Mouse (Mus musculus): ENCODE data around the gene Atg7. TPM values are rescaled to one million over a fixed set of nuclear protein-coding genes. Genes with fewer than 3 reads are reported as not detected.
A peak's percentile ranks its signal among the peaks of the same experiment; 100 is the strongest.
"Not testable (repeated sequence)": the region's sequence is repeated elsewhere in the genome, so short reads cannot be mapped to it uniquely, and the experiment has no call there.

Gene Atg7
- total RNA-seq (2022) = 10 to 100 TPM in 1 of 4 experiments, 1 to 10 TPM in 3; 8.2 to 10.4 (median 9.0) TPM

DNA sequence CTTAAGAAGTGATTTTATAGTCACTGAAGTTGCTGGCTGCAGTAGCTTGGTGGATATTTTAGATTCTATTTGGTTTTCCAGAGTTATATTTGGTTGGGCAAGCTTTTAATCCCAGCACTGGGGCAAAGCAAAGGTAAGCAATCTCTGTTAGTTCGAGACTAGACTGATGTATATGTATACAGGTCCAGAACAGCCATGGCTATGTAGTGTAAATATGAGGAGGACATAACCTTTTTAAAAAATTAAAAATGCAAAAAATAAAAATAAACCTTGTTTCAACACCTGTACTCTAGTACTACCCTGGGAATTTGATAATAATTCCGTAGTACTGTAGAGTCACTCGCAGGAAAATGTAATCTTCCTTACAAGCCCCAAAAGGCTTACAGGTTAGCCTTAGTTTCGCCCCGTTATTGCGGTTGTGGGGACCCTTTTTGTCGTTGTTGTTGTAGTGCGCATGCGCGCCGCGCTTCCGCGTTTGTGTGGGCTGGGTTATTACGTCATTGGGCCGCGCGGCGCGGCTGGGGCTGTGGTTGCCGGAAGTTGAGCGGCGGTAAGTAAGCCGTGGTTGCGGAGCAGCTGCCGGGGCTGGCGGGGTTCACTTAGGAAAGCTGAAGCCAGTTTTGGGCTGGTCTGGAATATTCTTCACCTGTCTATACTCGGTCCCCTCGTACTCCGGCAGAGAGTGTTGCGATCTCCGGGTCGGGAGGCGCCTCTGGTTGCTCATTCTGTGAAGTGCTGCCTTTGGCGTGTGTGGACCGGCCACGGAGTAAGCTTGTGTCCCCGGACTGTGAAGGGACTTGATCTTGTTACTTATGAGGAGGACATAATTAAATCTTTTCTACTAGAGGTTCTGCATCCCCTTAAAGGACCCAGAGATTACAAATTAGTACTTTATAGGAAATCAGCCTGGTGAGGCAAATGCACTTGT lies at the start of gene Atg7:
TSS of gene Atg7 (plus strand) at position 497 of the 928 bp plus-strand sequence.
- DNase-seq (ENCODE audit: low spot score in 2 of 2) = peak; percentile 82 to 91

DNA sequence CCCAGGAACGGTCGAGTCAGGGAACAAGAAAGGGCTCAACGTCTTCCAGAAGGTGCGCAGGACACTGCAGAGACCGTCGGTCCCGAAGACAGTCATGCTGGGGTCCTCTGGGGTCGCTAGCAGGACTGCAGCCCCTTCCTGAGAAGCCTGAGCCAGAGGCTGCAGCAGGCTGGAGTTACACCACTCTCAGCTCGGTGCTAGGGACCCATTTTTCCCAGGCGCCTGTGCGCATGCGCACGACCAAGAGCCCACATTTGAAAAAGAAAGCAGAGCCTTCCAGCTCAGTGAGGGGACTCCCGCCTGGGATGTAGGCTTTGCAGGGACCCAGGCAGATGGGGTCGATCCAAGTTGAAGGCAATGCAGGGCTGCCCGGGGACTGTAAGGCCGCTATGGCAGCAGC lies 28.8 kb upstream of the Atg7 start:
- peak in 1 of 2 experiments; percentile 22 for DNase-seq (ENCODE audit: low spot score in 2 of 2)

DNA sequence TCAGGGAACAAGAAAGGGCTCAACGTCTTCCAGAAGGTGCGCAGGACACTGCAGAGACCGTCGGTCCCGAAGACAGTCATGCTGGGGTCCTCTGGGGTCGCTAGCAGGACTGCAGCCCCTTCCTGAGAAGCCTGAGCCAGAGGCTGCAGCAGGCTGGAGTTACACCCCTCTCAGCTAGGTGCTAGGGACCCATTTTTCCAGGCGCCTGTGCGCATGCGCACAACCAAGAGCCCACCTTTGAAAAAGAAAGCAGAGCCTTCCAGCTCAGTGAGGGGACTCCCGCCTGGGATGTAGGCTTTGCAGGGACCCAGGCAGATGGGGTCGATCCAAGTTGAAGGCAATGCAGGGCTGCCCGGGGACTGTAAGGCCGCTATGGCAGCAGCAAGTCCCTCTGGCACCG lies 9.0 kb upstream of the Atg7 start:
- DNase-seq (ENCODE audit: low spot score in 2 of 2) = not testable (repeated sequence)

DNA sequence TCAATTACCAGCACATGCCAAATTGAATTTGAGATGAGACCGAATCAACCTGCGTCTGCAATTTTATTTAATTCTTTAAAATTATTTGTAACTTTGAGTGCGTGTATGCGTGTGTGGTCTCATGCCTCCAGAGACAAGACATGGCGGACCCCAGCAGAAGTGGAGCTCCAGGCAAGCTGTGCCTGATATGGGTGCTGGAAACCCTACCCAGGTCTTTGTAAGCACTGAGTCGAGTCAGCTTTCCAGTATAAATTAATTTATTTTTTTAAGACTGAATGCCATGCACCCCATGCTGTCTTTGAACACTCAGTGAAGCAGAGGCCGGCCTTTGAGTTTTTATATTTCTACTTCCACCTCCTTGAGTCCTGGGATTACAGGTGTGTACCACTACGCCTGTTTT lies 819 bp downstream of the Atg7 start:
- no peak for DNase-seq (ENCODE audit: low spot score in 2 of 2)

DNA sequence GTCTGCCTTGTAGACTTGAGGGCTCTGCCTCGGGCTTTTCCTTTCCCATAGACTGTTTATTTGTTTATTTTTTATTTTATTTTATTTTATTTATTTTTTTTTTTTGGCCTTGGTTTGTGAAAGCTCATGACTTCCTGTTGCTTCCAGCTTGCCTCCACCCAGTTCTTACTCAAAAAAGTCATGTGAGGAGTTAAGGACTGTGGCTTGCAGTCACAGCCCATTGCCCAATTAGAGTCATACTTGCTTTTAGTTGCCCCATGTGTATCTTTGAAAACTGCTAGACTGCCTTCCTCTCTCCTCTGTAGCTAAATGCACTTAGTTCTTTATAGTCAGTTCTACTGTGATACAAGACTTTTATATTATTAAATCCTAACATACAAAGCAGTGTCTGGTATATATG lies 1.6 kb downstream of the Atg7 start:
- no peak for DNase-seq (ENCODE audit: low spot score in 2 of 2)

DNA sequence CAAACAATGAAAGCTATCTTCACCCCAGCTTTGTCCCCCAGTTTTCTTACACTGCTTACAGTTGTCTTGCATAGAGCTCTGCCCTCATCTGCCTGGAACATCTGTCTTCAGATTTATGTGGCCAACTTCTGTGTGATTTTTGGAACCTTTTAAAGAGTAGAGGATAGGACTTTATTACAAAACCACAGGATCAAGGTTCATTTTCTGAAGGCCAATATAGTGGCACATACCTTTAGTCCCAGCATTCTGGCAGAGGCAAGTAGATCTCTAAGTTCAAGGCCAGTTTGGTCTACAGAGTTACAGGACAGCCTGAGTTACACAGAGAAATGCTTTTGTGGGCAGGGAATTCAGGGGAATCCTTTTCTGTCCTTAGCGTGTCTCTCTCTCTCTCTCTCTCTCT lies 3.3 kb downstream of the Atg7 start:
- DNase-seq (ENCODE audit: low spot score in 2 of 2) = no peak

DNA sequence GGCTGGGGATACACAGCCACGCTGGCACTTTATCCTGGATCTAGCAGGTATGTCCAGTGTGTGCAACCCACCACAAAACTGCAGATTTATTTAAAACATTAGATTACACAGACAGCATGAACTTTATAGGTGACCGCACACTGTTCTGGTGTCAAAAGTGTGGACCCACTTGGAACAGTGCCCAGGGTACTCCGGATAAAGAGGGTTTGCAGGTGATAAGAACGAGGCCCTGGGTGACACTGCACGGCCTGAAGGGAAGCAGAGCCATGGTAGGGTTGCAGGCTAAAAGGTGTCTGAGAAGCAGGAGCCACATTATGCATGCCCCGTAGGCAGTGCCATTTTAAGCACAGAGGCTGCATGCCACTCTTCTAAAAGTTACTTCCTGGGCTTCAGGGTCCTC lies 4.1 kb downstream of the Atg7 start:
- no peak for DNase-seq (ENCODE audit: low spot score in 2 of 2)

DNA sequence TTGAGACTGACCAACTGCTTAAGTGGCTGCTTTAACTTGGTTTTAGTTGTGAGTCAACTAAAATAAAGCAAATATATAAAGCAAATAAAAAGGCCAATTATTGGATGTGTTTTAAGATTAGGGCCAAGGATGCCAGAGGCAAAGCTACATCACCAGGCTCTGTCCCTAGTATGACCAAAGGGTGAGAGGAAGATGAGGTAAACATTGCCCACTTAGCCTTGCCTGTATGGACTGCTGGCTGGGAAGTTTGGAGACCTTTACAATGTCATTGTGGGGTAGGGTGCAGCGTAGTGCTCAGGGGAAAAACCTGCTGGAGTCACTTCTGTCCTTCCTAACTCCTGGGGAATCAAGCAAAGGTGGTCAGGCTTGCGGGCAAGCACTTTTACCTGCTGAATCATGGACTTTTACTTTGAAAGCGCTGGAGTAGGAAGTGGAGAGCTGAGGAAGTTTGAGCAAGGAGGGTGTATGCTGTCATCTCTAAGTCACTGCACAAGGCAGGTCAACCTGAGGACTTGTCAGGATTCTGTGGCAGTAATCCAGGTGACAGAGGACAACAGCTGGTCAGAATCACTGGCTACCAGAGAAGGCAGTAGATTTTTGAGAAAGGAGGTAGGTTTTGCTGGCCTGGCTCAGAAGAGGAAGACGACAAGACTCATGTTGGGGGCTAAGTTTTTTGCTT lies 5.6 kb downstream of the Atg7 start:
- DNase-seq (ENCODE audit: low spot score in 2 of 2) = no peak

DNA sequence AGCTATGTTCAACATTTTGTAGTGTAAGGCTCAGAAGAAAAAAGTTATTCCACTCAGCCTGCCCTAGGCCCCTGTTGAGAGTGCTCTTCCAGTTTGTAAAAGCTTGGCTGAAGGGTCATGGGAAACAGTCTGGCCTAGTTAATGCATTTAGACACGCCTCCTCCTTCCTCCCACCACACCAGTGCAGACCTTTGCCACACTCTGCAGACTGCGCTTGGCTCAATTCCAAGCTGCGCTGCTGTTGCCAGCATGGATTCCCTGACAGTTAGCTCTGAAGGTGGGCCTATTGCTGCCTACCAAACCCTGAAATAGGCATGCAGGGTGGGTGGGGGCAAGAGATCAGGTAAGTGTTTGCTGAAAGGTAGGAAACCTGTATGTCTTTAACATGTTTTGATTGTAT lies 9.3 kb downstream of the Atg7 start:
- no peak for DNase-seq (ENCODE audit: low spot score in 2 of 2)

DNA sequence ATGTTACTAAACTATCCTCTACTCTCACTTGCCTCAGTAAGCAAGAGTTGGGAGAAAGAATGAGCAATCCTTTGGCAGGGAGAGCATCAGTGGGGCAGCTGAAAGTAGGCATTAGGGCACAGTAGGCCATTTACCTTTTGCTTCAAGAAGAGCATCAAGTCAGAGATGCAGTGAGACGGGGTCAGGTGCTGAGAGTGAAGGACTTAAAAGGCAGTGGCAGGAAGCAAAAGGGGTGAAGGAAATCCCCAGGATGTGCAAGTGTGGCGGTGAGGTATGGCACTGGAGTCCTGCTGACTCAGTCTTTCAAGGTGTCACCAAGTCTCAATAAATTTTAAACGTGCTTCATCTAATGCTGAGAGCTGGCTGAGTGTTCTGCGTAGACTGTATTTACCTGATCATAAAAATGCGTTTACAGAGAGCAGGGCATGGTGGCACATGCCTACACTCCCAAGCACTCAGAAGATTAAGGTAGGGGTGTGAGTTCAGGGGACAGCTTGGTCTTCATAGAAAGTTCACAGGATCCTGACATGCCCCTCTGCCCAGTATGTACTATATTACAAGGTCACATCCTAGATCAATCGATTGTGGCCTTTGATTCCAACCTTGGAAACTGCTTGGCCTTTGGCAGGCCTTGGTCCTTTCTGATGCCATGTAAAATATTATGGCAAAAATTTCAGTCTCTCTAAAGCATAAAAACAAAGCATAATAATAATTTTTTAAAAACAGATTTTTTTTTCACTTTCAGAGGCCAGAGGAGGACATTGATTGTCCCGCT lies 14.1 kb downstream of the Atg7 start:
- no peak for DNase-seq (ENCODE audit: low spot score in 2 of 2)

DNA sequence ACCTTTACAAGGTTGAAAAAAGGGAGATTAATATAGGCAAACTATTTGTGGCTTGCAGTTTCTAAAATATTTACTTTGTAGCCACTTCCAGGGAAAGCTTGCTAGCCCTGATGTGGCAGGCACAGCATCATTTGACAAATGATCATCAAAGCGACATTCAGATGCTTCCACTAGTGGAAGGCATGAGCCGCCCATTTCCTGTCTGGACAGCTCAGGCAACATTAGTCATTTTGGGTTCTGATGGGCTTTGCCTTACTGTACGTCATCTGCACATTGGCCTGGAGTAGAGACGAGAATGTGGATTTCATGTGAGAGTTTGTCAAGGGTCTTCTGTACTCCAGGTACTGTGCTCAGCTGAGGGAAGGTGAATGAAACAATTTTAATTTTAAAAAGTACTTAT lies 14.9 kb downstream of the Atg7 start:
- no peak for DNase-seq (ENCODE audit: low spot score in 2 of 2)

DNA sequence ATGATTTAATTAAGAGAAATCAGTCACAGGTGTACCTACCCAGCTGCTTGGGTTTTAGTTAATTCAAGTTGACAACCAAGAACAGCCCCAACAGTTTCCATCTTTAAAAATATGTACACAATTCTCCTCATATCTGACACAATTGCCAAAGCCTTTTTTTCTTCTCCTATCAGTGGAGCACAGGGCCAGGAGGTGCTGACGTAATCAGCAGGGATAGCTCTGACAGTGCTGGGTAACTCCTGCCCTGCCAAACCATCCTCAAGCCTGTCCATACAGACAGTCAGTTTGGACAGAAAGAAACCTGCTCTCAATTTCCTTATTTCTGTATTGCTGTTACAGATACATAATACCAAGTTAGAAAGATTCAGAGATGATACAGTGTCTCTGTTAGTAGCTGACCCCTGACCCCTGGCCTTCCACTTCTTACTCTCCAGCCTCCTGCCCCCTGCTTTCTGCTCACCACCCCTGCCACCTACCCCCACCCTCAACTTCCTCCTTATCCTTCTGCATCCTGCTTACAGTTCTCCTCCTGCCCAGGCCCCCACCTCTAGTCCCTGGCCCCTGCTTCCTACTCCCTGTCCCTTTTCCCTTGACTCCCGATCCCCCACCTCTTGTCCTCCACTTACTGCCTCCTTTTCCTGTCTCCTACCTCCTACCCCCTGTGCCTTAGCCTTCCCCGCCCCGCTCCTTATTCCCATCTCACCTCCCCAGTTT lies 16.5 kb downstream of the Atg7 start:
- no peak for DNase-seq (ENCODE audit: low spot score in 2 of 2)

DNA sequence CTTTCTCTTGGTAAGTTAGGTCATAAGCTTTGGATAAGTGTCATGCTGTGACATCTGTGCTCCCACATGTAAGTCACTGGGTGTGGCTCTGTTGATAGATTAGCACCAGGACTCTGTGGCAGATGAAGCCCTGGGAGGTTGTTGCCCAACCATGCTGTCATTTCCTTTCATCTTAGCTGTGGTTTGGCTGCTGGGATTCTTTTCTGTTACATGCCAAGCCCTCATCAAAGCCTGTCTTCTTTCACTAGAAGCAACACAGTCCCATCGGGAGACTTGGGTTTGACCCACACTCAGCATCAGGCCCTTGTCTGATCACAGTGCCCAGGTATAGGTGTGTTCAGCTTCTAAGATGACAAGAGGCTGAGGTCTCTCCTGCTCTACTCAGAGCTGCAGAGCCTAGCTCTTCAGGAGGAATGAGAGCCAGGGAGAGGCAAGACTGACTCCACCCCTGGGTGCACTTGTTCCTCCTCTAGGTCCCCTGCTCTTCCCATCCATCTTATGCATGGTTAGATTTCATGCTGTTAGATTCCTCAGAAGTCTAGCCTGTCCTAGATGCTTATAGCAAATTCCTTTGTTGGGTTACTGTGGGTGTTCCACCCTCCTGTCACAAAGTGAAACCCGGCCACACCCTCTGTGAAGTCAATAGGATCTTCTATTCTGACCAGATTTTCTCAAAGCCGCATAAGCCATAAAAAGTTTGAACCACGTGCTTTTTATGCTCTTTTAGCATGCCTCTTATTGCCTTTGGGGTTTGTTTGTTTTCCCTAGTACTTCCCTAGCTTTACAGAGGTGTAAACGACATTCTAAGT lies 17.3 kb downstream of the Atg7 start:
- DNase-seq (ENCODE audit: low spot score in 2 of 2) = no peak

DNA sequence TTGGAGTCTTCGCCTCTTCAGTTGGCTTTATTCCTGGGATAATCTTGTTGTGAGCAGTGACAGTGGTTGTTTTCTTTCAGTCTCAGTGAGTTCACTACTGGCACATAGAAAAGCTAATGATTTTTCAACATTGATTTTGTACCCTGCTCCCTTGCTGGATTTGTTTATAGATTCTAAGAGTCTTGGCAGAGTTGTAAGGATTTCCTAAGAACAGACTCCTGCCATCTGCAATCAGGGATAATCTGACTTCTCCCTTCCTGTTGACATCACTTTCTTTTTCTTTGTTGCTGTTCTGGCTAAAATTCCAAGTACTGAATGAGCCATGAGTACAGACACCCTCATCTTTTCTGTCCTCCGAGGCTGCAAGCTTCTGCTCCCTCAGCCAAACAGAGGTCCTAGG lies 20.8 kb downstream of the Atg7 start:
- no peak for DNase-seq (ENCODE audit: low spot score in 2 of 2)

DNA sequence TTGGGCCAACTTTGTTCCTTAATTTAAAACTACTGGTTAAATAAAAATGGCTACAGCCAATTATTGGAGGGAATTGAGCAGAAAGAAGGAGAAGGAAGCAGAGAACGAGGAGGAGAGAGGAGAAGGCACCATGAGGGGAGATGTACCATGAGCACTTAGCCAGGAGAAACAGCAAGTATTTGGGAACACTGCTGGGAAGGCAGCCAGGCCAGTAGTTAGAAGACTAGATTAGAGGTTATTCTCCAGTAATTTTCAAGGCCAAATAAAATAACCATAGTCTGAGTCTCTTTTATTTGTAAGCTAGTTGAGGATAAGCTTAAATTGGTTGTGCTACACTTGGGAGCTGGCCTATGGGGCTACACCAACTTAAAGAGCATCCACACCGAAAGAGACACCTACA lies 21.8 kb downstream of the Atg7 start:
- DNase-seq (ENCODE audit: low spot score in 2 of 2) = no peak

DNA sequence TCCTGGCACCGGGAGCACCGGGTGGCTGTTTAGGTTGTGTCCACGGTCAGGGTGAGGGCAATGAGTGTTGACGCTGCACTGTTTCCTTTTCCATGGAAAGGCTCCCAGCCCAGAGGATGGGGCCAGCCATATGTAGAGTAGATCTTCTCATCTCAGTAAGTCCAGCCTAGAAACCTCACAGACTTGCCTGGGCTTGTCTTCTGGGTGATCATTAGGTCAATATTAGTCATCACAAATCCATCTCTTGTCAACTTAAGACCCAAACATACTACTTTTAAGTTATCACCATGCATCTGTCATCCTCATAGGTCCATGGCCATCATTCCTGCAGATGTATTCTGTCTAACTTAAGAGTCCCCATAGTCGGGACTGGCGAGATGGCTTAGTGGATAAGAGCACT lies 24.6 kb downstream of the Atg7 start:
- no peak for DNase-seq (ENCODE audit: low spot score in 2 of 2)

DNA sequence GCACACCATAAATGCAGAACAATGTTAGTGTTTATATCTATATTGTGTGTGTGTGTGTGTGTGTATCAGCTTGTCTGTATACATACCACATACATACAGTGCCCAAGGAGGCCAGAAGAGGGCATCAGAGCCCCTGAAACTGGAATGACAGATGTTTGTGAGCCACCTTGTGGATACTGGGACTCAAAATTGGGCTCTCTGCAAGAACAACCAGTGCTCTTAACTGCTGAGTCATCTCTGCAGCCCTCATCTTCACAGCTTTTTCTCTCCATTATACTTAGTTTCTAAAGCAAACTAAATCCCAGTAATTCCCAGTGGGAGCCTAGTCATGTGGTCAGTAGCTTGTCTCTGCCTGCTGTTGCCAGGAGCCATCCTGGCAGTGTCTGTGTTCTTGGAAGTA lies 31.9 kb downstream of the Atg7 start:
- no peak for DNase-seq (ENCODE audit: low spot score in 2 of 2)

DNA sequence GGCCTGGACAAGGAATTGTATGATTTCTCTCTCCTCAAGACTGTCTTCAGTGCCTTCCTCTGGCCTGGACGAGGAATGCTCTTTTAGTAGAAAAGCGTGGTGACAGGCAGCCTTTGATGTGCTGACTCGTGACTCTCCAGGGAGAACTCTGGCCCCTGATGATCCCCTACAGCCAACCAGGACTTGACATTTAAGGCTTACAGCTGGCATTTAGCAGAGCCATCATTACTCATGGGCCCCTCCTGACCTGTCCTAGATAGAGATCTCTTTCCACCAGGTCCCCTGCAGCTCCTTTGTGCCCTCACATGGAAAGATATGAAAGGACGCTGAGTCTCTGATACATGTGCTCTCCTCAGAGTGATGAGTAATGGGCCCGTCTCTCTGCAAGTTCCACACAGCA lies 33.2 kb downstream of the Atg7 start:
- DNase-seq (ENCODE audit: low spot score in 2 of 2) = no peak

DNA sequence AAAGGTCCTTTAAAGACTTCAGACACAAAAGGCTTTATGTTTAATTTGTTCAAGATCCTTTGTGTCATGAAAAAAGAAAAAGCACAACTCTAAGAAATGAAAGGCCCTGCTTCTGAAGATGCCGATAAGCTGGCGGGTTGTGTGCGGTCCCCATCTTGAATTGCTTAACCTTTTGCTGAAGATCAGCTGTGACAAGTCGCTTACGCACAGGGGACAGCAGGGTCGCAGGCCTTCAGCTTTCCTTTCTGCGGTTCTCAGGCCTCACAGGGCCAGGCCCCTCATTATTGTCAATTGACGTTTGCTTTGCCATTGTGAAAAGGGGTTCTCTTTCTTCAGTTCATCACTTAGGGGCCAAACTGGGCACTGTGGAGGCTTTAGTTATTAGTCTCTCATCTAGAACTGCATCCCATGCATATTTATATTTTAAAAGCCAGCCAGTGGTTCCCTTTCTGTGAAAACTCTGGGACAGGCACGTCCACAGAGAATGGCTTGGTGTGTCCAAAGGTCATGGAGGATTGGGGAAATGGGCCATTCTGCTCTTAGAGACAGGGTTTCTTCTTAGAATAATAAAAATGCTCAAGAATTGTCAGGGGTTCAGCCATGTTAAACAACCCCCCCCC lies 39.3 kb downstream of the Atg7 start:
- no peak for DNase-seq (ENCODE audit: low spot score in 2 of 2)

DNA sequence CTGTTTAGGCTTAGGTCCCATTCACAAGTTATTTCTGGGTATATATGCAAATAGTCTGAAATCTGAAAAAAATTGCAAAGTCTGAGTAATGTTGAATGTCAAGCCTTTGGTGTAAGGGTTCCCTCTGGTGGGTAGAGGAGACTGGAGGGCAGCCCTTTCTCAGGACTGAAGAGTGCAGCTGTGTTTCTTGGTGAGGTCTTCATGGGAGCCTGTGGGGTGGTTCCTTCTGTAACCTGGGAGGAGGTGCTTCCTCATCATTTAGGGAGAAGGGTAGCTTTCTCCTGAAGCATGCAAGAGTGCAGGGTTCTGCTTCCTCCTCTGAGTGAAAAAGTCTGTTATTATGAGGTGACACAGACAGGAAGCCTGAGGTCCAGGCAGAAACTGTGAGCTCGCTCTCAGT lies 40.8 kb downstream of the Atg7 start:
- DNase-seq (ENCODE audit: low spot score in 2 of 2) = no peak
